Mouse (Mus musculus) midbrain, postnatal 0 days (tissue): ENCODE measurements around the gene Dnaja2. TPM values are rescaled to one million over a fixed set of nuclear protein-coding genes. Genes with fewer than 3 reads are reported as not detected.
A peak's percentile ranks its signal among the peaks of the same experiment; 100 is the strongest.

Source experiments
- ATAC-seq: fragments of 200-750 bp; cut with Nextera tagmentation; 2 replicates; pipeline ENCODE4 v1.8.0; 2017; ENCODE audit warnings: moderate number of reproducible peaks, mild to moderate bottlenecking, moderate TSS enrichment, moderate library complexity; ENCODE audit not compliant: low FRiP score
- DNase-seq: peaks from one replicate; pipeline ENCODE4 v3.0.0-alpha.2; 2015; ENCODE audit warnings: low spot score
- H3K27ac ChIP-seq: fragments of 300-500 bp; sonication (generic); 2 replicates; pipeline ENCODE4 v1.5.1; 2014; ENCODE audit warnings: low read depth, mild to moderate bottlenecking, low read length, mixed read lengths
- H3K27me3 ChIP-seq: fragments of 300-500 bp; sonication (generic); 2 replicates; pipeline ENCODE4 v1.6.1; 2014; ENCODE audit warnings: low read length, control low read depth, mixed read lengths; ENCODE audit not compliant: insufficient read depth
- H3K36me3 ChIP-seq: fragments of 300-500 bp; sonication (generic); 2 replicates; pipeline ENCODE4 v1.6.1; 2014; ENCODE audit warnings: low read length, control low read depth, mixed read lengths; ENCODE audit not compliant: insufficient read depth
- H3K4me1 ChIP-seq: fragments of 300-500 bp; sonication (generic); 2 replicates; pipeline ENCODE4 v1.6.1; 2014; ENCODE audit warnings: mild to moderate bottlenecking, control low read depth, antibody characterized with exemption, low read length, mixed read lengths; ENCODE audit not compliant: insufficient read depth
- H3K4me2 ChIP-seq: fragments of 300-500 bp; sonication (generic); 2 replicates; pipeline ENCODE4 v1.6.1; 2014; ENCODE audit warnings: low read depth, mild to moderate bottlenecking, low read length, mixed read lengths; ENCODE audit not compliant: poor library complexity, severe bottlenecking
- H3K4me3 ChIP-seq: fragments of 300-500 bp; sonication (generic); 2 replicates; pipeline ENCODE4 v1.5.1; 2014; ENCODE audit warnings: low read depth, mild to moderate bottlenecking, low read length, moderate library complexity
- H3K9ac ChIP-seq: fragments of 300-500 bp; sonication (generic); replicated peaks from 2 replicates; pipeline ENCODE4 v1.6.1; 2014; ENCODE audit warnings: mild to moderate bottlenecking, low read length, moderate library complexity, mixed read lengths; ENCODE audit not compliant: poor library complexity, severe bottlenecking
- H3K9me3 ChIP-seq: fragments of 300-500 bp; sonication (generic); 2 replicates; pipeline ENCODE4 v1.6.1; 2016; ENCODE audit warnings: low read length, control low read depth
- CTCF ChIP-seq: IDR thresholded peaks from 2 replicates; pipeline ENCODE4 v1.5.1; 2016; ENCODE audit warnings: antibody characterized with exemption, mild to moderate bottlenecking
- WGBS: fragments of 180-500 bp; shearing (Covaris S2); extraction: QIAGEN DNeasy Blood & Tissue Kit; methylation state at CpG from one replicate; pipeline ENCODE4 v1.1.7; 2014; 5-methylcytosine and 5-hydroxymethylcytosine counted together
- polyA plus RNA-seq: library from polyadenylated mRNA; unstranded; fragments of >200 nt; fragmentation: Nextera tagmentation; extraction: Ambion mirVana; gene quantifications from 2 replicates; pipeline ENCODE4 v1.2.1, GENCODE M21; 2015
- total RNA-seq: library from RNA; depleted of rRNA; stranded (reverse); fragments of >200 nt; gene quantifications from 2 replicates; pipeline ENCODE4 v1.2.3, GENCODE M21; 2014

Gene Dnaja2
- total and polyA plus RNA-seq, 2 experiments from 2014 or later, result 66.9 to 145 TPM

- H3K4me3 ChIP-seq, result no peak overlapping the region
- WGBS, result 63% methylated on average over 4 of the region's 4 CpGs
- H3K27ac ChIP-seq, result no peak overlapping the region
These were observed 48.5 kb downstream of the Dnaja2 start for GRCm38 (mm10) chr8:85506620-85507019.

DNA sequence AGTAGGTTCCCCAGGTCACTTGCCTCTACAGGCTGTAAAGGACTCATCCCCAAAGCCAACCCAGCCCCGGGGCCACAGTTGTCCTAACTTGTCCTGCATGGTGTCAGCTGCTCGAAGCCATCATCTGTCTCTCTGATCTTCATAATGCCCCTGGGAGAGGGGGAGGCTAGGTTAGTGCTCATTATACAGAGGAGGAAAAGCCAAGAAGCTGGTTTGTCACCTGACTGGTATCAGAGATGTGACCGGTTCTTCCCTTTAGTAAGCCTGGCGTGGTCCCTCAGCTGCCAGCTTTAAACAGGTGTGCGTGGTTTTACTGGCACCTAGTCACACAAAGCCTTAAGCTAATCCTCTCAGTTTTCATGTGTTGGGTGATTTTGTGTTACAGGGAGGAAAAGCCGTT, 50.4 kb downstream of the Dnaja2 start:
- Histone ChIP-seq H3K36me3 (peaks cover 47% of the 10 kb centered on the region), H3K27me3 (no peaks in the 10 kb centered on the region), H3K9ac (no peak overlapping the region), H3K4me1 (no peaks in the 10 kb centered on the region), H3K4me3 (no peak overlapping the region), H3K4me2 (no peak overlapping the region), H3K9me3 (no peaks in the 10 kb centered on the region), H3K27ac (no peak overlapping the region)
- no peak for ATAC-seq
- WGBS, result 76% methylated on average over 6 of the region's 6 CpGs
- no peak for TF ChIP-seq CTCF
- no peak for DNase-seq

More at GRCm38 (mm10) chr8:85506620-85507019, 48.5 kb downstream of the Dnaja2 start:
- no peak overlapping the region for H3K9ac ChIP-seq
- no peak for DNase-seq
- TF ChIP-seq CTCF, result no peak
- H3K36me3 ChIP-seq, result peaks cover 55% of the 10 kb centered on the region
- no peak for ATAC-seq
- no peaks in the 10 kb centered on the region for H3K9me3 ChIP-seq
- H3K4me1 ChIP-seq, result no peaks in the 10 kb centered on the region
- no peak overlapping the region for H3K4me2 ChIP-seq
- H3K27me3 ChIP-seq, result no peaks in the 10 kb centered on the region

DNA sequence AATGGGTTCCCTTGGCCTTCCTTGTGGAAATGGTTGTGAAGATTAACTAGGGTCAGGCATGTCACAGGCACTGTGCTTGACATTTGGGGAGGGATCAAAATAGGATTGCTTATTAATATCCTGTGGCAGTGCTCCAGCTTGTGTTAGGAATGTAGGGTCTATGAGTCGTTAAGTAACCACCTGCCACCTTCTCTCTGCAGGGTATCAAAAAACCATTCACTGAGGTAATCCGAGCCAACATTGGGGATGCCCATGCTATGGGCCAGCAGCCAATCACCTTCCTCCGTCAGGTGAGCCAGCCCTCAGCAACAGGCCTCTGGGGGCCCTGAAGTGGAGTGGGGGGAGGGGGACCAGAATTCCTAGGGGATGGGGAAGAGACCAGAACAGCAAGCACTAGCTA, 52.1 kb downstream of the Dnaja2 start:
- H3K27me3 ChIP-seq, result no peaks in the 10 kb centered on the region
- no peaks in the 10 kb centered on the region for H3K9me3 ChIP-seq
- H3K4me1 ChIP-seq, result no peaks in the 10 kb centered on the region
- WGBS, result 61% methylated on average over 3 of the region's 3 CpGs
- H3K27ac ChIP-seq, result no peak overlapping the region
- H3K36me3 ChIP-seq, result peaks cover 38% of the 10 kb centered on the region
- no peak for TF ChIP-seq CTCF
- DNase-seq (no peak), ATAC-seq (no peak)
- H3K4me3 ChIP-seq, result no peak overlapping the region
- no peak overlapping the region for H3K4me2 ChIP-seq
- H3K9ac ChIP-seq, result no peak overlapping the region

DNA sequence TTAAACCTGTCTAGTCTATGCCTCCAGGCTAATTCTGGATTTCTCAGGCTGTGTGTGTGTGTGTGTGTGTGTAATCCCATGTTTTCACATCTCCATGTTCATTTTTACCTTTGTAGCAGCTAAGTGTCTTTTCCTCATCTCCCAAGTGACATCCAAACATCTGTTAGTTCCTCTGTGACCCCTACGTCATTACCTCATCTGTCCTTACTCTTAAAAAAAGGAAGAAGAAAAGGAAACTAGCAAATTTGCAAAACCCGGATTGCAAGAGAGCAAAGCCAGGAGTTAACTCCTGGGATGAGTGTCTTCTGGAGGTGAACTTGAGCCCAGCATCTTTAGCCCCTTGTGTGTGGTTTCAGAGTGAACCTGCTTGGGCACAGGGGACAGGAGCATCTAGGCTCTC, 52.8 kb downstream of the Dnaja2 start:
- Histone ChIP-seq H3K27ac (no peak overlapping the region), H3K36me3 (peaks cover 35% of the 10 kb centered on the region), H3K9me3 (no peaks in the 10 kb centered on the region), H3K4me3 (no peak overlapping the region), H3K4me2 (no peak overlapping the region), H3K27me3 (no peaks in the 10 kb centered on the region), H3K9ac (no peak overlapping the region), H3K4me1 (no peaks in the 10 kb centered on the region)
- DNase-seq (no peak), ATAC-seq (no peak)
- WGBS, result 76% methylated on average over 2 of the region's 2 CpGs
- no peak for TF ChIP-seq CTCF

- peaks cover 29% of the 10 kb centered on the region for H3K36me3 ChIP-seq
- H3K9ac ChIP-seq, result no peak overlapping the region
- peak; percentile 86 for ATAC-seq
- no peak overlapping the region for H3K4me3 ChIP-seq
- no peaks in the 10 kb centered on the region for H3K9me3 ChIP-seq
- 63% methylated on average over 11 of the region's 11 CpGs for WGBS
- no peak for TF ChIP-seq CTCF
- H3K4me2 ChIP-seq, result no peak overlapping the region
- H3K27ac ChIP-seq, result peak overlapping the region; percentile 47
- no peaks in the 10 kb centered on the region for H3K4me1 ChIP-seq
- no peaks in the 10 kb centered on the region for H3K27me3 ChIP-seq
- DNase-seq, result peak; percentile 94
These were observed 54.0 kb downstream of the Dnaja2 start for GRCm38 (mm10) chr8:85500955-85501685.

DNA sequence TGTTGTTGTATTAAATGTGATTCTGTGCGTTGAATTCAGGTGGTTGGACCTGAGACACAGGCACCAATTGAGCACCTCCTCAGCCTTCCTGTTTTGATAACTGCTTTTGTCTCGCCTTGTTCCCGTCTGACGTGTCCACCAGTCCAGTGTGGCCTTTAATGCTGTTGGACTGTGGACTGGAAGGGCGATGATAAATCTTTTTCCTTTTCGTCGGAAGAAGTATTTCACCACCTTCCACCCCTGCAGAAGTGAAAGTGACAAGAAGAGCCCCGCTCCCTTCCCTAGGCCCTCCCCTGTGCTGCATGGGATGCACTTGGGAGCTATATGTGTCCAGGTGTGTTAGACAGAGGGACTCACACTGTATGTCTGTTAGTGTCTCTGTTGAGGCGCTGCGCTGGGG, 54.7 kb downstream of the Dnaja2 start:
- Histone ChIP-seq H3K9me3 (no peaks in the 10 kb centered on the region), H3K27me3 (no peaks in the 10 kb centered on the region), H3K4me1 (no peaks in the 10 kb centered on the region), H3K9ac (no peak overlapping the region), H3K4me3 (no peak overlapping the region), H3K4me2 (no peak overlapping the region), H3K36me3 (peaks cover 23% of the 10 kb centered on the region), H3K27ac (peak overlapping the region; percentile 62; the same call in 1 of the 2 replicates)
- 77% methylated on average over 10 of the region's 10 CpGs for WGBS
- no peak for TF ChIP-seq CTCF
- ATAC-seq, result no peak; the same call in 1 of the 2 replicates
- DNase-seq, result no peak
